Mouse (Mus musculus) erythroblast, embryonic 14.5 days (primary cell): ENCODE results near the gene Pitpnm2. TPM values are rescaled to one million over a fixed set of nuclear protein-coding genes. Genes with fewer than 3 reads are reported as not detected.

ENCODE experiments used
- H3K27me3 ChIP-seq: 2 replicates; pipeline ENCODE4 v1.6.1; 2012; ENCODE audit warnings: inconsistent platforms; ENCODE audit not compliant: control insufficient read depth
- H3K36me3 ChIP-seq: 2 replicates; pipeline ENCODE4 v1.6.1; 2012; ENCODE audit warnings: mild to moderate bottlenecking, inconsistent platforms; ENCODE audit not compliant: control insufficient read depth
- H3K4me1 ChIP-seq: 2 replicates; pipeline ENCODE4 v1.6.1; 2012; ENCODE audit warnings: inconsistent platforms; ENCODE audit not compliant: control insufficient read depth
- H3K4me3 ChIP-seq: replicated peaks from 2 replicates; pipeline ENCODE3; 2012; ENCODE audit warnings: moderate library complexity, mild to moderate bottlenecking, inconsistent platforms
- H3K9me3 ChIP-seq: 2 replicates; pipeline ENCODE4 v1.6.1; 2012; ENCODE audit warnings: low read length, inconsistent platforms, mixed read lengths; ENCODE audit not compliant: control insufficient read depth
- GATA1 ChIP-seq: IDR thresholded peaks from 2 replicates; pipeline ENCODE4 v1.6.1; 2012; ENCODE audit warnings: low read length, inconsistent platforms, mixed read lengths
- TAL1 ChIP-seq: IDR thresholded peaks from 3 replicates; pipeline ENCODE4 v1.6.1; 2012; ENCODE audit warnings: low read length, inconsistent platforms, mixed read lengths
- polyA plus RNA-seq: library from polyadenylated mRNA; stranded (reverse); fragments of >175 nt; gene quantifications from 2 replicates; pipeline ENCODE4 v1.2.3, GENCODE M21; 2012

The Pitpnm2 gene
- polyA plus RNA-seq, 1 experiment: 0.38 TPM

DNA sequence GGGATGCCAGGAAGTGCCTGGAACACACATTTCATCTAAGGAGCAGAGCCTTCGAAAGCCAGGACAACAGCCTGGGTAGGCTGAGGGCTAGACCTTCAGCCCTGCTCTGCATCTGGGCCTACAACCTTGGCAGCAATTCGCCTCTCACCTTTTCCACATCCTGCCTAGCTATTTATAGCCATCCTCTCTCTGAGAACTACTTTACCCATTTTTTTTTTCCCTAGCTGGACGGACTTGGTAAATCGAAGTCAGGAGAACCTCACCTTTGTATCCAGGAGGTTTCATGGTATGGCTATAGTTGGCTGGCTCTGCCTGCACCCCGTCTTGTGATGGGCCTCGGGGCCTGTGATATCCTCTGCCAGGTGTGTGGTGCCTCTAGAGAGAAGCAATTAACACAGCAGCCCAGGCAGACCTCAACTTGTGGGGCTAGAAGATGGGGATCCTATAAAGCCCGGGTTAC lies 57.3 kb downstream of the Pitpnm2 start:
- H3K4me1 ChIP-seq: peaks cover 35% of the 10 kb centered on the region

DNA sequence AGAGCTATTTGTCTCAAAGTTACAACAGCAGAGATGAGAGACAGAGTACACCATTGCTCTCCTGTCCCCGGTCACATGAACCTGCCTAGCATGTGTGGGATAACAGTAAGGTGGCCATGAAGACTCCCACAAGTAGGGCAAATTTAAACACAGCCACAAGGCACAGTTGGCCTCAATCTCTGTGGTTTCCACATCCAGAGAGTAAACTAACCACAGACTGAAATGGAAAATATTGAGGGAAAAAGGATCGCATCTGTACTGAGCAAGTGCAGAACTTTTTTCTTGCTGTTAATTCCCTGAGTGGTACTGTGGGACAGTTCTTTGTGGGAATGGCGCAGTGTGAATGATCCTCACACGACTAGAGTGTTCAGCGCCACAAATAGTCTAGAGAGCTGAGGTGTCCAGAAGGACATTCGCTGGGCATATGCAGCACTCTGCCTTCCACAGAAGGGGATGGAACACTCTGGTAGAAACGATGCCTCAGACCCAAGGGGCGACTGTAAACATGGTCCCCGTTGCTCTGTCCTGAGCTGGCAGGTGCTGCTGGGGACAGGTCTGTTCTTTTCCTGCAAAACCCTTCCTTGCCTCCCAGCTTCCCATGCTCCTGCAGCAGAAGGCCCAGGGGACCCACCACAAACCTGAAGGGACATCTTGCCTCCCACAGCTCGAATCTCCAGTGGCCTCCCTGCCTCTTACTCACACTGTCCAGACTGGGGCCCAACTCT lies 59.3 kb downstream of the Pitpnm2 start:
- Histone ChIP-seq H3K4me1 (peaks cover 39% of the 10 kb centered on the region), H3K27me3 (no peaks in the 10 kb centered on the region), H3K36me3 (peaks cover 5% of the 10 kb centered on the region), H3K4me3 (no peak overlapping the region), H3K9me3 (no peaks in the 10 kb centered on the region)
- TF ChIP-seq TAL1 (no peak), GATA1 (no peak)

More for the DNA sequence above, 57.3 kb downstream of the Pitpnm2 start:
- TF ChIP-seq TAL1: no peak
- no peak for TF ChIP-seq GATA1
- Histone ChIP-seq H3K36me3 (peaks cover 5% of the 10 kb centered on the region), H3K9me3 (no peaks in the 10 kb centered on the region), H3K4me3 (no peak overlapping the region), H3K27me3 (no peaks in the 10 kb centered on the region)

DNA sequence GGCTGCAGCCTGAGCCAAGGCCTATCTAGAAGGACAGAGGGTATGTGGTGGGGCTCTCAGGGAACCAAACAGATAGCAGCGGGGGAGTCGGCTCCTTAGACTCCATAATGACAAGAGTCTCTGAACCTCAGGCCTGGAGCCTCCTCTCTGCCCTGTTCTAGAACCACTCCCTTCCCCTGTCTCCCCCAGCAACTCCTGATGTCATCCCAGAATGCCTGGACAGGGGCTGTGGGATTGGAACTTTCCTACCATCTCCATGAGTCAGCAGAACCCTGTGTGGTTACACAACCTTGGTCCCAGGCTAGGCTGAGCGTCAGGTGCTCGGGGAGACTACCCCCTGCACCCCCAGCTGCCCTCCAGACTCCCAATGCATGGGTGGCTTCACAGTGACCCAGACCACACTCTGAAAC lies 60.0 kb downstream of the Pitpnm2 start:
- Histone ChIP-seq H3K36me3 (peaks cover 5% of the 10 kb centered on the region), H3K27me3 (no peaks in the 10 kb centered on the region), H3K9me3 (no peaks in the 10 kb centered on the region), H3K4me1 (peaks cover 39% of the 10 kb centered on the region), H3K4me3 (no peak overlapping the region)
- TF ChIP-seq TAL1: no peak
- TF ChIP-seq GATA1: no peak

DNA sequence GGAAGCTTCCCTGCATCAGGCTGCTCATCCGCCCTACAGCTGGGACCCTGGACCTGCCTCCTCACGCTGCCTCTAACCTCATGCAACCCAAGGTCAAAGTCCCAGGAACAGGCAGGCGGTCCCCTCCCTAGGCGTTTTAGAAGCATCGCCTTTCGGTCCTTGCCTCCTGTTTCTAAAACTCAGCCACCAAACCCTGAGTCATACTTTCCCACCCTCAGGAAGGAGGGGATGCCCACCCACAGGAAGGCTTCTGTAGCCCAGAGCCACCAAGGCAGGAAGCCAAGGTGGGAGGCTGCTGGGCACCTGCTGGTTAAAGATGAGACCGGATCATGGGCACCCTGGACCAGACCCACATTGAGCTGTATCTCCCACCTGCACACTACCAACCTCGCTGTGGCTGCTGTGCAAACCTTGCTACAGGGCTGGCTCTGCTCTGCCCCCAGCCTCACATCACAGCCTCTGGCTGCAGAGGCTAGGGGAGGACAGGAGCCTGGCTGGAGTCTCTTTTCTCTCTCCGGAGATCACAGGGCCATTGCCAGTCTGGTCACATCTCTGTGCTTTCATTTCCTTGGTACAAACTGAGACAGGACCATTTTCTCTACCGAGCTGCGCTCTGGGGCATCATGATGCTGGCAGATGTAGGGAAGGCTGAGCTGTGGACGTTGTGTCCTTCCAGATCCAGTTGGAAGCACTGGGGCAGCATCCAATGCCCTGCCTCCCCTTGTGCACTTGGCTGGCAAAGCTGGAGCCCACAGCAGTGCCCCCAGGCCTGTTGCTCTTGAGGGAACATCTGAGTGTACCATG lies 61.9 kb downstream of the Pitpnm2 start:
- H3K4me1 ChIP-seq: peaks cover 44% of the 10 kb centered on the region
- no peak overlapping the region for H3K4me3 ChIP-seq
- no peaks in the 10 kb centered on the region for H3K9me3 ChIP-seq
- no peaks in the 10 kb centered on the region for H3K27me3 ChIP-seq
- TF ChIP-seq TAL1 (no peak), GATA1 (no peak)
- peaks cover 6% of the 10 kb centered on the region for H3K36me3 ChIP-seq

DNA sequence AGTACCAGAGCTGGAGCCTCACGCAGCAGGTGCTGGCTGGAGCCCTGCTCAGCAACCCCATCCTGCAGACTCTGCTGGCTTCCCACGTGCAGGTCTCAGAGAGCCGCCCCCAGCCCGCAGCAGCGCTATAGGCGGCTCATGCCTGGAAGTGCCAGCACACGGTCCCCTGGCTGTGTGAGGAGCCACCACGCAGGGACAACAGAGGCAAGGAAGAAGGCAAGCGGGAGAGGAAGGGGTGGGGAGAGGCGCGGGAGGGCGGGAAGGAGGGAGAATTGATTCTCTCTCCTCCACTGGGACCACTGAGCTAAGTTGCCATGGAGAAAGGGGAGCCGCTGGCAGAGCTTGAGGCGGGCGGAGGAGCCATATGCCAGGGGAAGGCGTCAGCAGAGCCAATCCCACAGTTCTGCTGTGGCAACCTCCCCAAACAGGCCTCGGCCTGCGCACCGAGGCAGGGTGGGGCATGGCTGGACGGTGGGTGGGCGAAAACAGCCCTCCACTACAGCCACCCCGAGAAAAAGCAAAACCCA lies 62.5 kb downstream of the Pitpnm2 start:
- Histone ChIP-seq H3K9me3 (no peaks in the 10 kb centered on the region), H3K4me3 (no peak overlapping the region), H3K4me1 (peaks cover 50% of the 10 kb centered on the region), H3K27me3 (no peaks in the 10 kb centered on the region), H3K36me3 (peaks cover 6% of the 10 kb centered on the region)
- no peak for TF ChIP-seq TAL1
- TF ChIP-seq GATA1: no peak

DNA sequence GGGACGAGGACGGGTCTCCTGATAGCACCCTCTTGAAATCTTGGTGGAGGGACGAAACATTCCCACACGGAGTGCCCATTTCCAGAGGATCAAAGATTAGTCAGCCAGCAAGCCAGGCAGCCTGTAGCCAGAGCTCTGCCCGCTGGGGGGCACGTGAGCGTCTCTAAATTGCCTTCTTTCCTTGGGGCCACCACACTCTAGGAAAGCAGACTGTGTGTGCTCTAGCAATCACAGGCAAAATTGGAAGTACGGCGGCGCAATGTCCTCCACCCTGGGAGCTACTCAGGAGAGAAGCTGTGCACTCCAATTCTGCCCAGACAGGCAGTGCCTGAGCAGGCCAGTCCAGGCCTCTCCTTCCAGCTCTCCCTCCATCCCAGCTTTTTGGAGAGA lies 63.1 kb downstream of the Pitpnm2 start:
- Histone ChIP-seq H3K9me3 (no peaks in the 10 kb centered on the region), H3K36me3 (peaks cover 6% of the 10 kb centered on the region), H3K4me1 (peaks cover 56% of the 10 kb centered on the region)

DNA sequence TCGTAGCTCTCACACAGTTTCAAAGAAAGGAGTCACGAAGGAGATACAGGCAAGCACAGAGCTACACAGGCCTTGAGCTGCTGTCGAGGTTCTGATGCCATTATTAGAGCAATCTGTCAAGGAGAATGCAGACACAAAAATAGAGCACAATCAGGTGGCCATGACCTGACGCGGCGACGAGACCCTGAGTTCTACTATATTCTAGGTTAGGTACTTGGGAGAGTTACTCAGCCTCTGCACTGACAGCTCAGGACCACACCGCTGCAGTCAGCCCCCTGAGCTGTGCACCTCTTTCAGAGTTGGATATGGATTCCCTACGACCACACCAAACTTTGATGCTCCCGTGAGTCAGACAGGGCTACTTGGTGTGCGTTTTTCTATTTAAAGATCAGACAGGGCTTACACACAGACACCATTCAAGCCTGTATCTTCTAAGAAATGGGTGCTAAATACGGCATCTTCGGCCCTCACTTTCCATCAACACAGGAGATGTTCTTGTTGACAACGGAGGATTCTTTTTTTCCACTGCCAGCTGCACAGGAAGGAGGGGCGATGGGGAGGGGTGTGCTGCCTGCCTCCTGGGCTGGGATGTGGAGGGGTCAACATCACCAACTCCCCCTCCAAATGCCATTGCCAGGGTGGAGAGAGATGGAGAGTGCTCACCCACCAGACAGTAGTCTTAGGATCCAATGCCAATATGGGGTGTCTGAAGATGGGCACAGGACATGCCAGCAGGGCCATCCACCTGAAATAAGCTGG lies 63.7 kb downstream of the Pitpnm2 start:
- Histone ChIP-seq H3K9me3 (no peaks in the 10 kb centered on the region), H3K4me1 (peaks cover 60% of the 10 kb centered on the region), H3K36me3 (peaks cover 6% of the 10 kb centered on the region), H3K27me3 (no peaks in the 10 kb centered on the region), H3K4me3 (no peak overlapping the region)
- TF ChIP-seq GATA1: no peak
- TF ChIP-seq TAL1: no peak

More for the DNA sequence above, 63.1 kb downstream of the Pitpnm2 start:
- Histone ChIP-seq H3K4me3 (no peak overlapping the region), H3K27me3 (no peaks in the 10 kb centered on the region)
- no peak for TF ChIP-seq GATA1
- no peak for TF ChIP-seq TAL1

DNA sequence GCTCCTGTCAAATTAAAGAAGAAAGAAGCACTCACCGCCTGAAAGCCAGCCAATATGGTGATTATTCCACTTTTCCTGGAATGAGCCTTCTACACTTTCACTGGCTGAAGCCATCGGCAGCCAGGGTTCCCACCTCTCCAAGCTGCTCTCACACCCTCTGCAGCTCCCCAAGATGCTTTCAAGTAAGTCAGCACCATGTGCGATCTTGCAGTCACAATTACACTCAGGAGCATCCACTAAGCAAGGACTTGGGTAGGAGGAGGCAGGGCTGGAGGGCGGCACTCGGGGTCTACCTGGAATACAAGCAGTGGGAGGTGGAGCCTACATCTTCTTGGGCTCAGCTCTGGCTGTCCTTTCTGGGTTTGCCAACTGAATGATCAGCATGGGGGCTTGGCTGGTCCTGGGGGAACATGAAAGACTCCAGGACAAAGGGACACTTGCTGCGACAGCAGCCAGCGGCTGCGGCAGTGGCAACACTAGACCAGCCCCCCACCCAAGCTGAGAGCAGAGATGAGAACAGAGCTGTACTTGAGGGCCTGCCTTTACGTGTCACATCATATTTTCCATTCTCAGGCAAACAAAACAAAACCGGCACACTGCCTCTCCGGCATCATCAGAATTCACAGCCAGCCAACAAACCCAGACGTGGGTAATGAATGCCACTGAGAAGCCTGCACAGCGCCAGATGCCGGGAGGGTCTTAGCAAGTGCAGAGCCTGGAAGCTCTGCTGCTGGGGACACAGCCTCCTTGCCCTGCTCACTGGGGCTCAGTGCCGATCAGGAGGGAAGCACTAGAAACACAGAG lies 64.5 kb downstream of the Pitpnm2 start:
- no peak overlapping the region for H3K4me3 ChIP-seq
- H3K36me3 ChIP-seq: peaks cover 6% of the 10 kb centered on the region
- H3K27me3 ChIP-seq: no peaks in the 10 kb centered on the region
- TF ChIP-seq TAL1 (no peak), GATA1 (no peak)
- H3K9me3 ChIP-seq: no peaks in the 10 kb centered on the region
- peaks cover 63% of the 10 kb centered on the region for H3K4me1 ChIP-seq
